Mouse (Mus musculus): ENCODE results near the gene Sipa1l3. TPM values are rescaled to one million over a fixed set of nuclear protein-coding genes. Genes with fewer than 3 reads are reported as not detected.
A peak's percentile ranks its signal among the peaks of the same experiment; 100 is the strongest.

Gene Sipa1l3
- polyA plus RNA-seq, 2 experiments: 16.2 to 39.0 TPM

DNA sequence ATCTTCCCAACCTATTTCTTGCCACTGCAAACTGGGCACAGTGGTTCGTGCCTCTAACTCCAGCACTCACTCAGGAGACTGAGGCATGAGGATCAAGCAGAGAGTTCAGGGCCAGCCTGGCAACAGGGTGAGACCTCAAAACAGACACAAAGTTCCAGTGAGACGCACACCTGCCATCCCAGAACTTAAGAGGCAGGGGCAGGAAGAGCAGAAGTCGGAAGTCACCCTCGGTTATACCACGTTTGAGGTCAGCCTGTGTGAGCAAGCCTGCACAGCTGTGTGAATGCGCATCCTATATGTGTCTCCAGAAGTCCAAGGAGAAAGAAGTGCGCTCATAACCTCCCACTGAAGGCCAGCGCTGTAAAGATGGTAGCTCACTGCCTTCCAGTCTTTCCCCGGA lies 61.7 kb downstream of the Sipa1l3 start:
- DNase-seq (ENCODE audit: low spot score) (no peak), ATAC-seq (ENCODE audit: low FRiP score, low read depth) (no peak)
- Histone ChIP-seq H3K9ac (ENCODE audit: low read depth, low read length, severe bottlenecking) (no peak overlapping the region), H3K27ac (replicated peaks; ENCODE audit: low read depth, low read length) (no peak overlapping the region), H3K4me1 (ENCODE audit: control insufficient read depth, insufficient read depth, low read length) (peaks cover 28% of the 10 kb centered on the region), H3K36me3 (ENCODE audit: control insufficient read depth, insufficient read depth, low read length) (no peaks in the 10 kb centered on the region), H3K9me3 (ENCODE audit: control insufficient read depth, low read length) (no peaks in the 10 kb centered on the region), H3K27me3 (ENCODE audit: control insufficient read depth, insufficient read depth, low read length) (no peaks in the 10 kb centered on the region; the same call in 1 of the 2 replicates), H3K4me2 (replicated peaks; ENCODE audit: low read depth, low read length, severe bottlenecking) (no peak overlapping the region), H3K4me3 (replicated peaks; ENCODE audit: low read length) (no peak overlapping the region)
- WGBS: 86% methylated on average over 9 of the region's 9 CpGs
- no peak for TF ChIP-seq POLR2A (IDR thresholded peaks at IDR 0.05; ENCODE audit: borderline replicate concordance, extremely low read depth, insufficient read depth, insufficient read length)

DNA sequence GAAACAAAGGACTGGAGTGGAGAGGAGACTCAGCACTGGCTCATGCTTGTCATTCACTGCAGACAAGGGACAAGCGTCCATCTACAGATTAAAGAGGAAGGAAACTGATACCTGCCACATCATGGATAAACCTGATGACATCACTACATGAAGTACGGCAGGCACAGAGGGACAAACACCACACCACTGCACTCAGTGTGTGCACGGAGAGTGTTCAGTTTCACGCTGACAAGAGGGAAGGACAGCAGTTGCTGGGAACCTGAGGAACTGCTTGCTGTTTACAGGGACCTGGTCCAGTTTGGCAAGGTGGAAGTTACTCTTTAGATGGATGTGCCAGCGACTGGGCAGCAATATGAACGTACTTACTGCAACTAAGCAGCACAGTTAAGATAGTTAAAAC lies 62.9 kb downstream of the Sipa1l3 start:
- Histone ChIP-seq H3K9ac (ENCODE audit: low read depth, low read length, severe bottlenecking) (no peak overlapping the region), H3K27me3 (ENCODE audit: control insufficient read depth, insufficient read depth, low read length) (no peaks in the 10 kb centered on the region; the same call in 1 of the 2 replicates), H3K4me3 (replicated peaks; ENCODE audit: low read length) (no peak overlapping the region), H3K36me3 (ENCODE audit: control insufficient read depth, insufficient read depth, low read length) (no peaks in the 10 kb centered on the region), H3K4me1 (ENCODE audit: control insufficient read depth, insufficient read depth, low read length) (peaks cover 23% of the 10 kb centered on the region), H3K4me2 (replicated peaks; ENCODE audit: low read depth, low read length, severe bottlenecking) (no peak overlapping the region), H3K9me3 (ENCODE audit: control insufficient read depth, low read length) (no peaks in the 10 kb centered on the region), H3K27ac (replicated peaks; ENCODE audit: low read depth, low read length) (no peak overlapping the region)
- ATAC-seq (ENCODE audit: low FRiP score, low read depth) (no peak), DNase-seq (ENCODE audit: low spot score) (no peak)
- 74% methylated on average over 6 of the region's 6 CpGs for WGBS
- no peak for TF ChIP-seq POLR2A (IDR thresholded peaks at IDR 0.05; ENCODE audit: borderline replicate concordance, extremely low read depth, insufficient read depth, insufficient read length)

DNA sequence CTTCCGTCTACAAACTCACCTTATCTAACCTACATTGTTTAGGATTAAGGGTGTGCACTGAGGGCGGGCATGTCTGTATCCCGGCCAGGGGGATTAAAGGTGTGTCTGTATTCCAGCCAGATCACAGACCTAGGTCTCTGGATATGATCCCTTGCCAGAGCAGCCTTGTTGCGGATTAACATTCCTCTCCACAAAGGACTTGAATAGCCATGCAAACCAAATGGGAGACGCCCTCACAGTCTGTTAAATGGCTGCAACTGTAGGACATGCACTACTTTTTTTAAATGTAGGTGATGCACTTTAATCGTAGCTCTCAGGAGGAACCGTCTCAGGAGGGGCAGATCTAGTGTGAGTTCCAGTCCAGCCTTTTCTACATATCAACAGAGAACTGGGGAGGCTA lies 63.5 kb downstream of the Sipa1l3 start:
- H3K27ac ChIP-seq (replicated peaks; ENCODE audit: low read depth, low read length): no peak overlapping the region
- no peaks in the 10 kb centered on the region for H3K9me3 ChIP-seq (ENCODE audit: control insufficient read depth, low read length)
- no peaks in the 10 kb centered on the region for H3K36me3 ChIP-seq (ENCODE audit: control insufficient read depth, insufficient read depth, low read length)
- ATAC-seq (ENCODE audit: low FRiP score, low read depth) (no peak), DNase-seq (ENCODE audit: low spot score) (no peak)
- H3K27me3 ChIP-seq (ENCODE audit: control insufficient read depth, insufficient read depth, low read length): no peaks in the 10 kb centered on the region; the same call in 1 of the 2 replicates
- H3K4me1 ChIP-seq (ENCODE audit: control insufficient read depth, insufficient read depth, low read length): peaks cover 23% of the 10 kb centered on the region
- TF ChIP-seq POLR2A (IDR thresholded peaks at IDR 0.05; ENCODE audit: borderline replicate concordance, extremely low read depth, insufficient read depth, insufficient read length): no peak
- H3K4me2 ChIP-seq (replicated peaks; ENCODE audit: low read depth, low read length, severe bottlenecking): no peak overlapping the region
- WGBS: 75% methylated on average over 7 of the region's 7 CpGs
- H3K9ac ChIP-seq (ENCODE audit: low read depth, low read length, severe bottlenecking): no peak overlapping the region
- no peak overlapping the region for H3K4me3 ChIP-seq (replicated peaks; ENCODE audit: low read length)

DNA sequence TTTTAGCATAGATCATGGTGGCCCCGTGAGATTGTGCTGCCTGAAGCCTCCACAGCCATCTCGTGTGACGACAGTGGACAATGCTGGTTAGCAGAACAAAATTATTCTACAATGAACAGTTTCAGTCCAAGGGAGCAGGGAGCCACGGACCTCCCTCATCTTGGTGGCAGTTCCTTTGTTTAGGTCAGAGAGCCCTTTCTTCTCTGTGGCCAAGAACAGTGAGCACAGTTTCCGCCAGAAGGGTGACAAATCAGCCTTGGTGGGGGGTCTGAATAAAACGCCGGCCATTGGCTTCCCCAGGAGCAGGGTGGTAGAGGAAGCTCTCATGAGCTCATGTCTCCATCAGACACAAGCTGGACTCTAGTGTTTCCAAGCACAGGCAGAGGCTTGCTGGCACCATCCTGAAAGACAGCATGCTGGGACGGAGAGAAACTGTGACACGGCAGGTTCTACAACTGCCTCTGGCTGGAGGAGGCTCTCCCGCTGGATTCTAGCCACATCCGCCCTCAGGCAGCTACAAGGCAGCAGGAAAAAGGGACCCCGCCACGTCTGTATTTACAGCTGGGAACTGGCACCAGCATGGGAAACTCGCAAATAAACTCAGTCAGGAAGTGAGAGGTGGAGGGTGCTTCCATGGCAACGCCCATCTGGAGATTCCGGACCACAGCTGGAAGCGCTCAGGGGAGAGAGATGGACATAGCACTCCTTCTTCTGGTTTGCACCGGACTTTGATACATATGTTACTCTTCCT lies 65.3 kb downstream of the Sipa1l3 start:
- DNase-seq (ENCODE audit: low spot score) (peak; percentile 81), ATAC-seq (ENCODE audit: low FRiP score, low read depth) (peak; percentile 71)
- WGBS: 11% methylated on average over 18 of the region's 18 CpGs
- Histone ChIP-seq H3K4me3 (replicated peaks; ENCODE audit: low read length) (no peak overlapping the region), H3K27ac (replicated peaks; ENCODE audit: low read depth, low read length) (peak overlapping the region; percentile 74), H3K27me3 (ENCODE audit: control insufficient read depth, insufficient read depth, low read length) (no peaks in the 10 kb centered on the region; the same call in 1 of the 2 replicates), H3K9me3 (ENCODE audit: control insufficient read depth, low read length) (no peaks in the 10 kb centered on the region), H3K4me2 (replicated peaks; ENCODE audit: low read depth, low read length, severe bottlenecking) (peak overlapping the region; percentile 36), H3K9ac (ENCODE audit: low read depth, low read length, severe bottlenecking) (0 out of 2 replicates have a peak overlapping the region, but pooled peaks have one; percentile 18), H3K4me1 (ENCODE audit: control insufficient read depth, insufficient read depth, low read length) (peaks cover 23% of the 10 kb centered on the region), H3K36me3 (ENCODE audit: control insufficient read depth, insufficient read depth, low read length) (no peaks in the 10 kb centered on the region)
- TF ChIP-seq POLR2A (IDR thresholded peaks at IDR 0.05; ENCODE audit: borderline replicate concordance, extremely low read depth, insufficient read depth, insufficient read length): no peak

DNA sequence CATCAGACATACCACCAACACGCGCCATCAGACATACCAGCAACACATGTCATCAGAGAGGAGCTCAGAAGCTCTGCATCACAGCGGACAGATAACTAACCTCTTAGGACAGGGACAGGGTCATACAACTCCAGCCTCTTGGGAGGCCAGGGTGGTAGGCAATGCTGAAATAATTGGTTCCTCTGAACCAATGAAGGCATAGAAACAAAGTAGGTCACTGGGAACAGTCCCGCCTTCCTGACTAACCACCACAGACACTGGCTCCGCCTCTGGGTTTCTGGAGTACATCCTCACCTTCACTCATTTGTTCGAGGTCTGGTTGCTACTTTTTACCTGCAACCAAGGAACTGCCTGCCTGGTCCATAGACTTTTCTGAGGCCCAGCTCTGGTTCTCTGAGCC lies 66.1 kb downstream of the Sipa1l3 start:
- Histone ChIP-seq H3K9ac (ENCODE audit: low read depth, low read length, severe bottlenecking) (no peak overlapping the region), H3K36me3 (ENCODE audit: control insufficient read depth, insufficient read depth, low read length) (no peaks in the 10 kb centered on the region), H3K4me1 (ENCODE audit: control insufficient read depth, insufficient read depth, low read length) (peaks cover 23% of the 10 kb centered on the region), H3K27ac (replicated peaks; ENCODE audit: low read depth, low read length) (peak overlapping the region; percentile 74), H3K27me3 (ENCODE audit: control insufficient read depth, insufficient read depth, low read length) (no peaks in the 10 kb centered on the region; the same call in 1 of the 2 replicates), H3K4me2 (replicated peaks; ENCODE audit: low read depth, low read length, severe bottlenecking) (no peak overlapping the region), H3K9me3 (ENCODE audit: control insufficient read depth, low read length) (no peaks in the 10 kb centered on the region), H3K4me3 (replicated peaks; ENCODE audit: low read length) (no peak overlapping the region)
- DNase-seq (ENCODE audit: low spot score) (no peak), ATAC-seq (ENCODE audit: low FRiP score, low read depth) (no peak)
- WGBS: 75% methylated on average over 6 of the region's 6 CpGs
- TF ChIP-seq POLR2A (IDR thresholded peaks at IDR 0.05; ENCODE audit: borderline replicate concordance, extremely low read depth, insufficient read depth, insufficient read length): no peak

Data from limb, embryonic 14.5 days (tissue).